Mouse (Mus musculus) c-Kit-positive CD71-positive TER-119-negative erythroid progenitor cells, embryonic 14.5 days (primary cell): Measurements from ENCODE around the gene Gm42417.

Source experiments
- DNase-seq: peaks from one replicate; pipeline ENCODE4 v3.0.0-alpha.2; 2013; ENCODE audit warnings: low read depth

Gene Gm42417

DNA sequence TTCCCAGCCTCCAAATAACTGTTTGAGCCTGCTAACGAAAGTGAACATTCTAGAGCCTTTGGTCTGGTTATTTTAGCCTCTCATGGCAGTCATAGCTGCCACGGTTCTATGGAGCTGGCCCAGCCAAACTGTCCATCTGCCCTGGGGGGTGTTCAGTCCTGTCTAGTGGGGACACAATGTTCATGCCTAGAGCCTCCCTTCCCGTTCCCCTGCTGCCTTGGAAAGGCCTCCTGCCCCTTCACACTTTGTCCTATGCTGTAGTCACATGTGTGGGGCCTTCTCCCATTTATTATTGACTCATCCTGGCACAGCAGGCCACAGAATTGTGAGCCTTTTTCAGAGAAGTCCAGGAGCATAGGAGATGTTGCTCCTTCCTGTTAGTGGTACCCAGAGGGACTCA is 21.0 kb downstream of the Gm42417 start:
- DNase-seq = no peak

DNA sequence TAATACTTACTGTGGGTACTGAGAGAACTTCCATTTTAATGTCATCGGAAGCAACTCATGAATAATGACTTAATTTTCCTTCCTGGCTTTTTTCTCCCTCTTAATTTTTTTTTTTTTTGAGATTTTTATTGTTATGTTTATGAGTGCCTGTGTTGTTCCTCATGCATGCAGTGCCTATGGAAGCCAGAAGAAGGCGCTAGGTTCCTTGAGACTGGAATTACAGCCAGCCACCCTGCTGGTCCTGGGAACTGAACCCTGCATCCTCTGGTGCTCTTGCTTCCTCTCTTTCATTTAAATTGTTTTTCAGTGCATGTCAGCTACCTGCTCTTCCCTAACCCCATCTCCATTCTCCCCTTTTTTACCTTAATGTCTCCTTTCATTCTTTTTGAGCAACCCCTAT is 25.5 kb downstream of the Gm42417 start:
- DNase-seq = peak; percentile 46

DNA sequence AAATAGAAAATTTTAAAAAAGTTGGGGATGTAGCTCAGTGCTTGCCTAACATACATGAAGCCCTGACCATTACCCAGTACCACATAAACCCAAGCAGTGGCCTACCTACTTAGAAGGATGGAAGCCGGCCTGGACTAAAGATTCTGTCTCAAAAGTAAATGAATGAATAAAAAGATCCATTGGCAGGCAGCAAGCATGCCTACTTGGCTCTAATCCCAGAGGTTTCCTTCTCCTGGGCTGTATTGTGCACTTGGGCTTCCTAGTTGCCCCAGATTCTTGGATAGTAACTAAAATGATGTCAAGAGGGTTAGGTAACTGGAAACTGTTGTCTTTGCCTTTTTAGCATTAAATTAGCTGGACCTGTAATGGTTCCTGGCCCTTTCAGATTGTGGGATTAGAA is 25.9 kb downstream of the Gm42417 start:
- no peak for DNase-seq

DNA sequence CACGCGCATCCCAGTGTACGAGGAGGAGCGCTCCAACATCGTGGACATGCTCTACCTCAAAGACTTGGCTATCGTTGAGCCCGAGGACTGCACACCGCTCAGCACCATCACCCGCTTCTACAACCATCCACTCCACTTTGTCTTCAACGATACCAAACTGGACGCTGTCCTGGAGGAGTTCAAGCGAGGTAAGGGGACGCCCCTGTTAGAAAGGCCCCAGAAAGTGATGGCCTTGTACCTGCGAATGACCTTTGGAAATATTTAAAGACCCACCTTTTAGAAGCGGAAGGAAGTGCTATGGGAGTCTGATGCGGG is 26.3 kb downstream of the Gm42417 start:
- no peak for DNase-seq

DNA sequence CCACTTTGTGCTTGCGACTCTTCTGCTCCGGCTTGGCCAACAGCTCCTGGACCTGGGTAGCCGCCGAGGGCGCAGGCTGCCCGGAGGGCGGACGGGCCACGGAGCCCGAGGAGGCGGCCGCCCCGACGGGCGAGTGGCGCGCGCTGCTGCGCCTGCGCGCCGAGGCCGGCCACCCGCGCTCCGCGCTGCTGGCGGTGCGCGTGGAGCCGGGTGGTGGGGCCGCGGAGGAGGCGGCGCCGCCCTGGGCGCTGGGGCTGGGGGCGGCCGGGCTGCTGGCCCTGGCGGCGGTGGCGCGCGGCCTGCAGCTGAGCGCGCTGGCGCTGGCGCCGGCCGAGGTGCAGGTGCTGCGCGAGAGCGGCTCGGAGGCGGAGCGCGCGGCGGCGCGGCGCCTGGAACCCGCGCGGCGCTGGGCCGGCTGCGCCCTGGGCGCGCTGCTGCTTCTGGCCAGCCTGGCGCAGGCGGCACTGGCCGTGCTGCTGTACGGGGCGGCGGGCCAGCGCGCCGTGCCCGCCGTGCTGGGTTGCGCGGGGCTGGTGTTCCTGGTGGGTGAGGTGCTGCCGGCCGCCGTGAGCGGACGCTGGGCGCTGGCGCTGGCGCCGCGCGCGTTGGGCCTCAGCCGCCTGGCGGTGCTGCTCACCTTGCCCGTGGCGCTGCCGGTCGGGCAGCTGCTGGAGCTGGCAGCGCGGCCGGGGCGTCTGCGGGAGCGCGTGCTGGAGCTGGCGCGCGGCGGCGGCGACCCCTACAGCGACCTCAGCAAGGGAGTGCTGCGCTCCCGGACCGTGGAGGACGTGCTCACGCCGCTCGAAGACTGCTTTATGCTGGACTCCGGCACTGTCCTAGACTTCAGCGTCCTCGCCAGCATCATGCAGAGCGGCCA is 26.9 kb downstream of the Gm42417 start:
- DNase-seq = no peak

DNA sequence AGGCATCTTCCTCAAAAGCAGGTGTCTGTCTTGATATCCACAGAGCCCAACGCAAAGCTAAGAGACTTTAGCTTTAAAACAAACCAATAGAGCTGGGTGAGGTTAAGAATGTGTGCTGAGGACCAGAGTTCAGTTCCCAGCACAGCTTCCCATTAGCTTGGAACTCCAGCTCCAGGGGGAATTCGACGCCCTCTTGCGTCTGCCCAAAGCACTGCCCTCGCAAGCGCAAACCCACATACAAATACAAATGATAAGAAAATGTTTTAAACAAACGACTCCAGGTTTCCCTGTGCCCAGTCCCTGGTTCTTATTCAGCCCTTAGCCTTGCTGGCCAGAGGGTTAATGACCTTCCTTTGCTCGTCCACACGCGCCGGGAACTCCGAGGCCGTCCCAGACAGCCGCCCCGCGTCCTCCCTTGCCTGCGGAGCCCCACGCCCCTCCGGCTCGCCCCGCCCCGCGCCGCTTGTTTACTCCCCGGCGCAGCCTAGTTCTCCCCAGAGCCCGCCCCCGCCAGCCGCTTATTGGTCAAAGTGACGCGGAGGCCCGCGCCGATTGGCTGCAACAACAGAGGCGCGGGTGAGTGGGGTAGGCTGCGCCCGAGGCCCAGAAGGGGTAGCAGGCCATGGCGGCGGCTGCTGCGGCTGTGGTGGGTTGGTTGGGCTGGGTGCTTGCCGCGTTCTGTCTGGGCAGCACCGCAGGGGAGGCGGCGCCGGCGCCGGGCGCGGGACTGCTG is 27.8 kb downstream of the Gm42417 start, which contains the start of gene Cnnm3:
Gene Cnnm3 (plus strand): TSS at position 579 of the 733 bp plus-strand sequence.
- DNase-seq = peak; percentile 98

DNA sequence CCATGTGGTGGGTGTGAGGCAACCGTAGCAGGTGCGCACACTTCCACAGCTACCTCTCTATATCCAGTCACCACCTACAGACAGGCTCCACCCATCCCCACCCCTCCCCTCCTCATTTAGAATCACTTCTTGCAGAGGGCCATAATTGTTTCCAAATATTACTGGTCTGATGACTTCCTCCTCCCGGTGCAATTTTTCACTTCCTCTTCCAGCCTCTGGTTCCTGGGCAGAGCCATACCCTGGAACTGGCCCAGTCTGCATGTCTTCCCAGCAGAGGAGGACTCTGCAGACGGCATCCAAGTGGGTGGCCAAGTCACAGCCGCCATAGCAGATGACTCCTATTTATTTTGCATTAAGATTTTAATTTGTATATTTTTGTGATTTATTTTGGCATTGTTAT is 31.0 kb downstream of the Gm42417 start:
- DNase-seq = no peak

DNA sequence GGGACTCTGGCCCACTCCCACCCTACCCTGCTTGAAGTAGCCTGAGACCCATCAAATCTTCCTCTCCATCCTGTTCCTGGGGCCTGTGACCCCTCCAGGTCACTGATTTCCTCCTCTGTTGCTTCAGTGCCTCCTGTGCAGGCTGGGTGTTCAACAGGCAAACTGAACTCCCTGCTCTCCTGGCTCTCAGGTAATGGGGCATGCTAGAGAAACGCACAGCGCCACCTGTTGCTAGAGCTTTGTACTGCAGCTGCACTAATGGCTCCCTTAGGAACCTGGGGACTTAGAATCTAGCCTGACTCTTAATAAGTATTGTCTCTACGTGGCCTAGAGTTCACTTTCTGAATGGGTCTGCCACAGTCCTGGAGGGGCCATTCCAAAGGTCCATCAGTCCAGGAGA is 38.0 kb downstream of the Gm42417 start:
- peak; percentile 61 for DNase-seq

DNA sequence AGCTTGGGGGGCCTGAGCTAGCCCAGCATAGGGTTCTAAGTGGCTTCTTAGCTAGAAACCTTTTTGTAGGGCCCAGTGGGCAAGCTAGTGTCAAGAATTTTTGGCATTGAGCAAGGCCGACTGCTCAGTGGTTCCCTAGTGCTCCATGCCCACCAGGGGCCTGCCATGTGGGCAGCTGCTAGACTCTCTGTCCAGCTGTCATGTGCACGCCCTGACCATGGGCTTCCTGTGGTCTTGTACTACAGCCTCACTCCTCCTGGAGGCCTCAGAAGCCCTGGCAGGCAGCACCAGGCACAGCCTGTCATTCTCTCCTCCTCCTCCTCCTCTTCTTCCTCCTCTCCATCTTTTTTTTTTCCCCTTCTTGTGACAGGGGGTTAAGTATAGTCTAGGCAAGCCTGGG is 41.9 kb downstream of the Gm42417 start:
- DNase-seq = no peak

DNA sequence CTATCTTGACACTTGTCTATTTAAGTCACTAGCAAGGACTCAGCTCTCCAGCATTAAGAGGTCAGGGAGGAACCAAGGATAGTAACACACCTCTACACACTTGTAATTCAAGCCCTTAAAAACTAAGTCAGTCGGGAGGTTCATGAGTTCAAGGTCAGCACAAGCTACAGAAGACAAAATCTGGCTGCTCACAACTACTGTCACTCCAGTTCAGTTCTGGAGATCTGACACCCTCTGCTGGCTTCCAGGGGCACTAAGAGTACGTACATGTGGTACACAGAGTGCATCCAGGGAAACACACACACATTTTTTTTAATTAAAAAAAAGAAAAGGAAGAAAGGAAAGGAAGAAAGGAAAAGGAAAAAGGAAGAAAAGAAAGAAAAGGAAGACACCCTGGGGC is 42.5 kb downstream of the Gm42417 start:
- no peak for DNase-seq

DNA sequence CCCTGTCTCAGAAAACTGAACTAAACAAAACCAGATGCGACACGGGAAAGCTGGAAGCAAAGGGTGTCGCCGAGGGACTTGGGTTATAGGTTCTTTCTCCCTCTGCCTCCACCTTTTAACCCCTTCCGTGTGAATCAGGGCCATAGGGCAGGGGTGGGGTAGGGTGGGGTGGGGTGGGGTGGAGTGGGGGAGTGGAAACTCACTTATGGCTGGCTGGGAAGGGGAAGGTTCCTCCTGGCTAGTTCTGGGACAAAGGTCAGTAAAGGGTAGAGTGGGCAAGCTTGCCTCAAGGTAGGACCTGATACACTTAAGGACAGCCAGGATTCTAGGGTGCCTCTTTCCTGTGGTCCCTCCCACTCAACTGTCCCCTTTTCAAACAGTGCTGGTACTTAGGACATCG is 45.9 kb downstream of the Gm42417 start:
- no peak for DNase-seq

DNA sequence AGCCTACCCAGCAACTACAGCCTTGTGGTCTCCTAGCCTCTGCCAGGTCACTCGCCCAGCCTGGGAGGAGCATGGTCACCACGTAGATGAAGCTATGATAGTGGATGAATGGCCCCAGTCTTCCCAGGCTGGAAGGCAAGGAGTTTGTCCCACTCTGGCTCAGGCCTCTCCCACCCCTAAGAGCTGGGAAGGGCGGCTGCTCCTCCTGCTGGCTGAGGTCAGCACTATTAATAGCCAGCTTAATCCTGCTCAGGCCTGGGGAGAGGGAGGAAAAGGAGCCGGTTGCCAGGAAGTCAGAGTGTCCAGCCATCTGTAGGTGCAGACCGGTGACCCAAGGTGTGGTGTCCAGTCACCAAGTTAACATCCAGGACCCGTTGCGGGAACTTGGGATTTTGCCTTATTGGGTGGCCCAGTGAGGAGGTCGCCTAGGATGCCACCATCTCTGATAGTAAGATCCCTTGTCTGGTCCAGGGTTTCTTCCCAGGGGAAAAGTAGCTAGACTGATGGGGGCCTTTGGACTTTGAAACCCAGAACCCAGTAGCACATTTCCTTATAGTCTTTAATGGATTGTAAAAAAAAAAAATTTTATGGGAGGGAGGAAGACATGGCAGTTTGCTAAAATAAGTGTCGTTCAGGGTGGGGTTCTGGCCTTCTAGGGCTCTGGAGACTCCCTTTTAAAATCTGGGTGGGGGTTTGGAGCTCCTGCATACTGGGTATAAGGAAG is 46.7 kb downstream of the Gm42417 start:
- no peak for DNase-seq

DNA sequence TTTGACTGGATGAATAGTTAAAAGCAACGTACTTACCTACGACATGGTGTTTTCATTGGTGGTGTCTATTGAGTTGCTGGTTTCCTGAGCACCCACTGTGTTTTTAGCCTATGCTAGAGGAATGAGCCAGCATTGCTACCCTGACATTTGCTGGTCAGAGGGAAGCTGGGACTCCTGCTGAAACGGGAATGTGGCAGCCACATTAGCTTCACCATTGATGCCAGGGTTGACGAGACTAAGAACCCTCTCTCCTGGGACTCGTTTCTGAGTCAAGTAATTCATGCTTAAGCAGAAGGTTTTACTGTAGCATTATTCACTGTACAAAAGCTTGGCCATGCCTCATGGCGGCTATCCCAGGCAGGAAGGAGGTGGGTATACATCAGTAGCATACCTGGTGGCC is 49.6 kb downstream of the Gm42417 start:
- DNase-seq = no peak

DNA sequence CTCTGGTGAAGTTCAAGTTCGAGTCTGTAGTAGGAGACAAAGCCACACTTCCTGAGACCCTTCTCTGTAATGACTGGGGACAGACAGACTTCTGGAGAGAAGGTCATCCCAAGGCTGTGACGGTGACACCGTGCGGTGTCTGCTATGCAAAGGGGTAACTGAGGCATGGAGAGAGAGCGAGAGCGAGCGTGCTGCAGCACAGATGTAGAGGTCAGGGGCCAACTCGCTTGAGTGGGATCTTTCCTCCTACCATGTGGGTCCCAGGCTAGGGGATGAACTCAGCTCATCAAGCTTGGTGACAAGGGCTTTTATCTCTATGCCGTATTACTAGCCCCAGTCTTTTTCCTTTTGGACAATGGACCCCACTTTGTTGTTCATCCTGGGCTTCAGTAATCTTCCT is 52.1 kb downstream of the Gm42417 start:
- no peak for DNase-seq

DNA sequence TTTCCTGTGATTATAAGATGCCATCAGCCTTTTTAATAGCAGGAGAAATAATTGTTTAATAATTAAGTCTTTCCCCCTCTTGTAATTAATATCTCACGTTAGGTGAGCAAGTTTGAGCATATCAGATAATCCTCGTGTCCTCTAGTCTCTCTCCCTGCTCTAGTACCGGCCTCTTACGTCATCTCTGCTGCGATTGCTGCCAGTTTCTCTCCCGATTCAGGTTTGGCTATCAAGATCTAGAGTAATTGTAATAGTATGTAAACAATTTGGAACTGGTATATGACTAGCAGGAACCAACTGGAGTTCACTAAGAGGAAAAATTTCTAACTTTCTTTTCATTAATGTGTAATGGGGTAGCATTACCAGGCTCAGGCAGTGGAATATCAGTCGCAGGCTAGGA is 54.1 kb downstream of the Gm42417 start:
- DNase-seq = no peak

DNA sequence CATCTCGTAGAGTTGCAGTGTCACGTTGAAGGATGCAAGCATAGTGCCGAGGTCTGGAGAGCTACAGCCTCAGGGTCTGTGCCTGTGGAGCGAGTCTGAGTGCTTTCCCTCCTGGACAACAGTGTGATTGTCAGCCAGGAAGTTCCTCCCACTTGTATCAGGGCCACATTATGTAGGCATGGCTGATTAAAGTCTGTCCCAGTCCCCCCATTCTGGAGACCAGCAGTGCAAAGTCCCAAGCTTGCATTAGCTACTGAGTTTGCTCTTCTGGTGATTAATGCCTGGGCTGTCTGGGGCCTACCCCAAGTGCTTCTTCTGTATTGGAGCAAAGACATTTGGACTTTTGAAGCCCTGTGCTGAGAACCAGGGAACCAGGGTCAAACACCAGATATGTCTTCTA is 55.4 kb downstream of the Gm42417 start:
- no peak for DNase-seq
